Mouse (Mus musculus) right cerebral cortex, adult 2 months (tissue): ENCODE measurements around the gene Traf2.
A peak's percentile ranks its signal among the peaks of the same experiment; 100 is the strongest.

Source experiments
- DNase-seq, 2 experiments: peaks; one replicate each; pipeline ENCODE4 v3.0.0; 2021 to 2022; ENCODE audit warnings: low spot score in 2 of 2

The Traf2 gene

GRCm38 (mm10) chr2:25541644-25542367 is 4.9 kb downstream of the Traf2 start:
- no peak for DNase-seq

GRCm38 (mm10) chr2:25540541-25540948 is 6.2 kb downstream of the Traf2 start:
- DNase-seq, result no peak

GRCm38 (mm10) chr2:25536531-25536930 is 10.2 kb downstream of the Traf2 start:
- no peak for DNase-seq

GRCm38 (mm10) chr2:25534866-25535182 is 11.9 kb downstream of the Traf2 start:
- no peak for DNase-seq

GRCm38 (mm10) chr2:25534178-25534865 is 12.4 kb downstream of the Traf2 start:
- peak in 1 of 2 experiments; percentile 35 for DNase-seq

GRCm38 (mm10) chr2:25533707-25534106 is 13.0 kb downstream of the Traf2 start:
- no peak for DNase-seq

GRCm38 (mm10) chr2:25526510-25527302 is 20.0 kb downstream of the Traf2 start:
- no peak for DNase-seq

- DNase-seq, result no peak
Measured at GRCm38 (mm10) chr2:25509912-25510311, 36.8 kb downstream of the Traf2 start.

- no peak for DNase-seq
Measured at GRCm38 (mm10) chr2:25506964-25507363, 39.8 kb downstream of the Traf2 start.

- DNase-seq, result no peak
Measured at GRCm38 (mm10) chr2:25505860-25506259, 40.9 kb downstream of the Traf2 start.

- DNase-seq, result no peak
Measured at GRCm38 (mm10) chr2:25505000-25505399, 41.7 kb downstream of the Traf2 start.

- DNase-seq, result no peak
Measured at GRCm38 (mm10) chr2:25504538-25504937, 42.2 kb downstream of the Traf2 start.

GRCm38 (mm10) chr2:25502726-25503125 is 44.0 kb downstream of the Traf2 start:
- DNase-seq, result no peak

- DNase-seq, result no peak
Measured at GRCm38 (mm10) chr2:25501593-25502486, 44.9 kb downstream of the Traf2 start, which contains the start of gene C8g. TSS of gene C8g (minus strand) at chr2:25501719.

- peak; percentile 77 to 82 for DNase-seq
Measured at GRCm38 (mm10) chr2:25500576-25501405, 45.9 kb downstream of the Traf2 start, which contains the start of gene Fbxw5. TSS of gene Fbxw5 (plus strand) at chr2:25500750.

GRCm38 (mm10) chr2:25500071-25500575 is 46.6 kb downstream of the Traf2 start:
- DNase-seq, result no peak

- no peak for DNase-seq
Measured at GRCm38 (mm10) chr2:25498622-25499478, 47.9 kb downstream of the Traf2 start.

- no peak for DNase-seq
Measured at GRCm38 (mm10) chr2:25497846-25498575, 48.7 kb downstream of the Traf2 start.

GRCm38 (mm10) chr2:25496462-25496861 is 50.3 kb downstream of the Traf2 start:
- peak; percentile 25 to 37 for DNase-seq
